Mouse (Mus musculus): ENCODE data around the gene Neurl2. TPM values are rescaled to one million over a fixed set of nuclear protein-coding genes. Genes with fewer than 3 reads are reported as not detected.
"Not testable (repeated sequence)": the region's sequence is repeated elsewhere in the genome, so short reads cannot be mapped to it uniquely, and the experiment has no call there.

The Neurl2 gene
- polyA plus RNA-seq (2012; rRNA removed) (7.2 and 8.5 TPM in 2 replicates), polyA plus RNA-seq (2014; fragmentation: Nextera tagmentation; extraction: Ambion mirVana) (5.5 and 7.6 TPM in 2 replicates)

DNA sequence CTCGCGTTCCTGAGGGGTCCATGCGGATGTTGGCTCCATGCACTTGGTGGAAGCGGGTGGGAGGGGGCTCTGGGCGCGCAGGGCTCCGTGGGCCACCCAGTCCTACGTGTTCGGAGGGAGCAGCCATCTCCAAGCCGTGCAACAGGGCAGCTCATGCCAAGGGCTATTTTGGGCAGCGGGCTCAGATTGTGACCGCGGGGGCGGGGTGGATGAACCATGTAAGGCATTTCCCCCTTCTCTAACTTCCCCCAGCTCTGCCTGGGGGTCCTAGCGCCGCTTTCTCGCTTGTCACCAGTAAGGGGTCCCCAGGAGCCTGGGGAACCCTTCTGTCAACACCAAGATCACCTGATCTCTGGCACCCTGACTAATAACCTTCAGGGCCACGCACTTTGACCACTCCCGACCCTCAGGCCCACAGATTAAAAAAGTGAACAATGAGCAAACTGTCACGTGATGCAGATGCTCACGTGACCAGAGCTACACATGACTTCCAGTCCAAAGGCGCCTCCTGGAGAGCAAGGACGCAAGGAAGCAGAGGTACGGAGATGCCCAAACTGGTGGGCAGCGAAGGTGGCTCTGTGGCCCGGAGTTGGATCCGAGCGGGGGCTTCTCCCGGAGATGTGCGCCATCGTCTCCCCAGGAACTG, at the start of gene Neurl2:
Gene Neurl2, minus strand, starts transcription at position 143 of the 646 bp plus-strand sequence.
- TF ChIP-seq POLR2A (IDR thresholded peaks at IDR 0.05; ENCODE audit: borderline replicate concordance, extremely low read depth, insufficient read depth, insufficient read length) = peak; percentile 80; the same call in 1 of the 2 replicates
- H3K27ac ChIP-seq (replicated peaks; ENCODE audit: low read depth, low read length) = peak within 1 kb of the TSS; percentile 58
- peaks cover 21% of the 10 kb centered on the region for H3K36me3 ChIP-seq (ENCODE audit: control insufficient read depth, insufficient read depth, low read length)
- no peaks in the 10 kb centered on the region for H3K27me3 ChIP-seq (ENCODE audit: control insufficient read depth, insufficient read depth, low read length)
- ATAC-seq (ENCODE audit: low FRiP score, low read depth) (peak; percentile 82), DNase-seq (ENCODE audit: low spot score) (peak; percentile 99)
- no peaks in the 10 kb centered on the region for H3K9me3 ChIP-seq (ENCODE audit: control insufficient read depth, low read length)
- H3K9ac ChIP-seq (ENCODE audit: low read depth, low read length, severe bottlenecking) = peak within 1 kb of the TSS; percentile 74
- peak within 1 kb of the TSS; percentile 74 for H3K4me3 ChIP-seq (replicated peaks; ENCODE audit: low read length)
- H3K4me2 ChIP-seq (replicated peaks; ENCODE audit: low read depth, low read length, severe bottlenecking) = peak within 1 kb of the TSS; percentile 97
- WGBS = 1% methylated on average over 31 of the region's 31 CpGs
- H3K4me1 ChIP-seq (ENCODE audit: control insufficient read depth, insufficient read depth, low read length) = peaks cover 12% of the 10 kb centered on the region

DNA sequence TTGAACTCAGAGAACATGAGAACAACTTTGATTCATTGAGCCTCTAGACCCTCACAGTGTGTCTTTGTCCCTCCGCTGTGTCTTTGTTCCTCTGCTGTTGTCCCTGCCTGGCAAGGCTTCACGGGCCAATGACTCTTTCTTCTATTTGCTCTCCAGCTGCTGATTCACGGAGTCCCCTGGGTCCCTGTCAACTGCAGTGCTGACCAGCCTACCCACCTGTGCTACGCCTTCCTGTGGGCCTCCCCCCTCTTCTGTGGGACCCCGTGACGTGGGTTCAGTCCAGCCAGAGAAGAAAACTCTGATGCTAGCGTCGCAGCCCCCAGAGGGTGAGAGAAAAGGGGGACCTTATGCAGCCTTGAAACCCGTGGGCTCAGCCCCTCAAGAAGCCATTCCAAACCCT, 49.4 kb upstream of the Neurl2 start:
- Histone ChIP-seq H3K36me3 (ENCODE audit: control insufficient read depth, insufficient read depth, low read length) (peaks cover 48% of the 10 kb centered on the region), H3K4me2 (replicated peaks; ENCODE audit: low read depth, low read length, severe bottlenecking) (no peak overlapping the region), H3K27me3 (ENCODE audit: control insufficient read depth, insufficient read depth, low read length) (no peaks in the 10 kb centered on the region), H3K4me1 (ENCODE audit: control insufficient read depth, insufficient read depth, low read length) (peaks cover 14% of the 10 kb centered on the region), H3K4me3 (replicated peaks; ENCODE audit: low read length) (no peak overlapping the region), H3K9me3 (ENCODE audit: control insufficient read depth, low read length) (no peaks in the 10 kb centered on the region), H3K9ac (ENCODE audit: low read depth, low read length, severe bottlenecking) (no peak overlapping the region), H3K27ac (replicated peaks; ENCODE audit: low read depth, low read length) (no peak overlapping the region)
- ATAC-seq (ENCODE audit: low FRiP score, low read depth) = no peak
- no peak for DNase-seq (ENCODE audit: low spot score)
- TF ChIP-seq POLR2A (IDR thresholded peaks at IDR 0.05; ENCODE audit: borderline replicate concordance, extremely low read depth, insufficient read depth, insufficient read length) = no peak
- 79% methylated on average over 9 of the region's 9 CpGs for WGBS

DNA sequence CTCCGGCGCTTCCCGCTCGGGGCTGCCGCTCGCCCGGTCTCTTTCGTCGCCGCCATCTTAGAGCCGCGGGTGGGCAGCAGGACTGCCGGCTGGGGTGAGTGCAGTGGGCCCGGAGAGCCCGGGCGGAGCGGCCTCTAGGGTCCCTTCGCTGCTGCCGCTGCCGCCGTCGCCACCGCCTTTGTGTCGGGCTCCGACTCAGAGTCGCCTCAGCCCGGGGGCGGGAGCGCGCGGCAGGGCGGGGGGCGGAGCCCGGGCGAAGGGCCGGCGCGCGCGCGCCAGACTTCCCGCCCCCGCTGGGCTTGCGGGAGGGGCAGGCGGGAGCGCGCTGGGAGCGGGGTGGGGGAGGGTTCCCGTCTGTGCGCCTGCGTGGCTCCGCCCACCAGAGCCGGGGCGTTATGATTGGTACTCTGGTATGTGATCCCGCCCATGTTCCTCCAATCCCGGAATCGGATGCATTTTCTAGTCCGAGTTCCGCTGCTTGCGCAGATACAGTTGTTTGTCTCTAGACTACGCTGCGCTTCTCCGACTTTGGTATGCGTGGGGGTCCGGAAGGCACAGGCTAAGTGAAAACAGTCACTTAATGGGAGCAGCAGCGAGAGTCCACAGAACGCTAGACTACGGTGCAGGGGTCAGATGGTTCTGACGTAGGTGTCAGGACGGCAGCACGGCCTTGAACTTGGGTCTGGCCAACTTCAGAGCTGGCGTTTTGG, 46.5 kb upstream of the Neurl2 start:
- Histone ChIP-seq H3K4me2 (replicated peaks; ENCODE audit: low read depth, low read length, severe bottlenecking) (peak overlapping the region; percentile 90), H3K9ac (ENCODE audit: low read depth, low read length, severe bottlenecking) (peak overlapping the region; percentile 100)
- WGBS = 4% methylated on average over 35 of the region's 72 CpGs

DNA sequence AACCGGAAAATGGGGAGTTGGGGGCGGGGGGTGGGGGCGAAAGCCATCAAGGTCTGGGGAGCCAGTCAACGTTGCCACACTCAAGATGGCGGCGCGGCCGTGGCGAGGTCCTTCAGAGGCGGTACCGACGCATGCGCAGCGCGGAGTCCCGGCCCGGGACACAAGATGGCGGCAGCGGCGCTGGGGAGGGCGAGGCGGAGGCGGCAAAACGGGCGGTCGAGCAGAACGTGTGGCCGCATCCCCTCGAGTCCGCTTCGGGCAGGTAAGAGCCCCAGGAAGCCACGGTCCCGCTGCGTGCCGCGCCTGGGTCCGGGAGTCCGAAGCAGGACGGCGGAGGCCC, 45.9 kb upstream of the Neurl2 start, which contains the start of gene Pcif1:
Gene Pcif1, plus strand, starts transcription at position 77 of the 340 bp plus-strand sequence.
- Histone ChIP-seq H3K9ac (ENCODE audit: low read depth, low read length, severe bottlenecking) (peak within 1 kb of the TSS; percentile 100), H3K9me3 (ENCODE audit: control insufficient read depth, low read length) (no peaks in the 10 kb centered on the region), H3K4me3 (replicated peaks; ENCODE audit: low read length) (peak within 1 kb of the TSS; percentile 89), H3K4me2 (replicated peaks; ENCODE audit: low read depth, low read length, severe bottlenecking) (peak within 1 kb of the TSS; percentile 90), H3K27ac (replicated peaks; ENCODE audit: low read depth, low read length) (peak within 1 kb of the TSS; percentile 99), H3K4me1 (ENCODE audit: control insufficient read depth, insufficient read depth, low read length) (peaks cover 14% of the 10 kb centered on the region), H3K36me3 (ENCODE audit: control insufficient read depth, insufficient read depth, low read length) (peaks cover 20% of the 10 kb centered on the region), H3K27me3 (ENCODE audit: control insufficient read depth, insufficient read depth, low read length) (no peaks in the 10 kb centered on the region)
- WGBS = 0% methylated on average over 32 of the region's 40 CpGs
- peak; percentile 77; the same call in 1 of the 2 replicates for TF ChIP-seq POLR2A (IDR thresholded peaks at IDR 0.05; ENCODE audit: borderline replicate concordance, extremely low read depth, insufficient read depth, insufficient read length)
- ATAC-seq (ENCODE audit: low FRiP score, low read depth) (peak; percentile 86), DNase-seq (ENCODE audit: low spot score) (peak; percentile 87)

More for the DNA sequence above, 46.5 kb upstream of the Neurl2 start:
- Histone ChIP-seq H3K4me1 (ENCODE audit: control insufficient read depth, insufficient read depth, low read length) (peaks cover 14% of the 10 kb centered on the region), H3K4me3 (replicated peaks; ENCODE audit: low read length) (peak overlapping the region; percentile 89), H3K27me3 (ENCODE audit: control insufficient read depth, insufficient read depth, low read length) (no peaks in the 10 kb centered on the region), H3K9me3 (ENCODE audit: control insufficient read depth, low read length) (no peaks in the 10 kb centered on the region), H3K27ac (replicated peaks; ENCODE audit: low read depth, low read length) (peak overlapping the region; percentile 99), H3K36me3 (ENCODE audit: control insufficient read depth, insufficient read depth, low read length) (peaks cover 22% of the 10 kb centered on the region)
- peak; percentile 65; the same call in 1 of the 2 replicates for TF ChIP-seq POLR2A (IDR thresholded peaks at IDR 0.05; ENCODE audit: borderline replicate concordance, extremely low read depth, insufficient read depth, insufficient read length)
- DNase-seq (ENCODE audit: low spot score) (peak; percentile 96), ATAC-seq (ENCODE audit: low FRiP score, low read depth) (peak; percentile 85)

DNA sequence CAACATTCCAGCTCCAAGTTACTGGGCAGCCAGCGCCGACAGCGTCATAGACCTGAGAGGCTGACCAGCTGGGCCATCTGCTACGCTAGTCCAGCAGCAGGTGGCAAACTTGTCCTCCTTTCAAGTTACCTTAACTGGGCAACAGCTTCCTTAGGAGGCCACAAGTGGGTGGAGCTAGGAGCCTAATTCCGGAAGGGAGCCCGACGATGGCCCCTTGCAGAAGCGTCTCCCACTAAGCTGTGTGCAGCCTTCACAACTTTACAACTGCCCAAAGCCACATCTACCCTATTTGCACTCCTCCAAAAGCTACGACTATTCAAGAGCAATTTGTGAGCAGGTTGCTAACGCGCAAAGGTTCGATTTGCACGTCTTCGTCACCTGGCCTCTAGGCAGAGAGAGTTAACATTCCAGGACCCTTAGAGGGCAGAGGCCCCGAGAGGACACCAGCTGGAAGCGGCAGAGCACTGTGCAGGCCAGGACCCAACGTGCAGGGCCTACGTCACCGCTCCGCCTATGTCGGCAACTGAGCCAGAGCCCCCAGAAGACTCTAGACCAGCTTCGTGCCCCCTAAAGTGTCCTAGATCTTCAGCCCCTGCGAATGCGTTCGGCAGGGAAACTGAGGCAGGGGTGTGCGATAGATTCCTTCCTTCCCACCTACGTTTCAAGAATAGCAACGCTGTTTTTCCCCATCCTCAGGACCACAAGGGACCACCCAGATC, 45.4 kb upstream of the Neurl2 start:
- ATAC-seq (ENCODE audit: low FRiP score, low read depth) = peak; percentile 28
- WGBS = 2% methylated on average over 28 of the region's 28 CpGs
- H3K4me1 ChIP-seq (ENCODE audit: control insufficient read depth, insufficient read depth, low read length) = peaks cover 14% of the 10 kb centered on the region

DNA sequence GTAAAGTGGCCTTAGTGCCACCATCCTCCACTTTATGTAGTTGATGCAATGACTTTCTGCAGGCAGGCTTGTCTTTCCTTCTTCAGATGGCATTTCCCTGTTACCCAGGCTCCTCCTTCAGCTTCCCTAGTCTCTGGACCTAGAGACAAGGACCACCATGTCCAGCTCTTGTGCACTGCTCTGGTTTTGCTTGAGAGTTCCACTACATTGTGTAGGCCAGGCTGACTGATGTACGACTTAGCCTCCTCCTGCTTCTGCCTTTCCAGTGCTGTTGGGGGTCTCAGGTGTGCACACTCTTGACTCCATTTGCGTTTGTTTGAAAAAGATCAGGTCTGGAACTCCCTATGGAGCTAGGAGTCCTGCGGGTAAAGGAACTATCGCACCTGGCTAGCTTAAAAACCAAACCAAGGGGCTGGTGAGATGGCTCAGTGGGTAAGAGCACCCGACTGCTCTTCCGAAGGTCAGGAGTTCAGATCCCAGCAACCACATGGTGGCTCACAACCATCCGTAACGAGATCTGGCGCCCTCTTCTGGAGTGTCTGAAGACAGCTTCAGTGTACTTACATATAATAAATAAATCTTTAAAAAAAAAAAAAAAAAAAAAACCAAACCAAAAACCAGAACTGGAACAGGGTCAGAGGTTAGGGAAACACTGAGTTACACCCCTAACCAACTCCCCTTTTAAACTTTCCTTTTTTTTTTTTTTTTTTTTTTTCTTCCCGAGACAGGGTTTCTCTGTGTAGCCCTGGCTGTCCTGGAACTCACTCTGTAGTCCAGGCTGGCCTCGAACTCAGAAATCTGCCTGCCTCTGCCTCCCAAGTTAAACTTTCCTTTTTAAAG, 44.3 kb upstream of the Neurl2 start:
- not testable (repeated sequence) for H3K9ac ChIP-seq (ENCODE audit: low read depth, low read length, severe bottlenecking); H3K9me3 ChIP-seq (ENCODE audit: control insufficient read depth, low read length); H3K27me3 ChIP-seq (ENCODE audit: control insufficient read depth, insufficient read depth, low read length); ATAC-seq (ENCODE audit: low FRiP score, low read depth); H3K36me3 ChIP-seq (ENCODE audit: control insufficient read depth, insufficient read depth, low read length); H3K27ac ChIP-seq (replicated peaks; ENCODE audit: low read depth, low read length); DNase-seq (ENCODE audit: low spot score)
- Histone ChIP-seq H3K4me3 (replicated peaks; ENCODE audit: low read length) (0 out of 2 replicates have a peak overlapping the region, but pooled peaks have one; percentile 89), H3K4me2 (replicated peaks; ENCODE audit: low read depth, low read length, severe bottlenecking) (peak overlapping the region; percentile 90; the same call in 1 of the 2 replicates), H3K4me1 (ENCODE audit: control insufficient read depth, insufficient read depth, low read length) (peaks cover 14% of the 10 kb centered on the region)
- 77% methylated on average over 11 of the region's 11 CpGs for WGBS

More for the DNA sequence above, 45.4 kb upstream of the Neurl2 start:
- Histone ChIP-seq H3K4me2 (replicated peaks; ENCODE audit: low read depth, low read length, severe bottlenecking) (peak overlapping the region; percentile 90), H3K27ac (replicated peaks; ENCODE audit: low read depth, low read length) (peak overlapping the region; percentile 99), H3K4me3 (replicated peaks; ENCODE audit: low read length) (peak overlapping the region; percentile 89), H3K36me3 (ENCODE audit: control insufficient read depth, insufficient read depth, low read length) (peaks cover 15% of the 10 kb centered on the region), H3K9me3 (ENCODE audit: control insufficient read depth, low read length) (no peaks in the 10 kb centered on the region), H3K9ac (ENCODE audit: low read depth, low read length, severe bottlenecking) (peak overlapping the region; percentile 100), H3K27me3 (ENCODE audit: control insufficient read depth, insufficient read depth, low read length) (no peaks in the 10 kb centered on the region)
- DNase-seq (ENCODE audit: low spot score) = peak; percentile 47
- TF ChIP-seq POLR2A (IDR thresholded peaks at IDR 0.05; ENCODE audit: borderline replicate concordance, extremely low read depth, insufficient read depth, insufficient read length) = no peak

DNA sequence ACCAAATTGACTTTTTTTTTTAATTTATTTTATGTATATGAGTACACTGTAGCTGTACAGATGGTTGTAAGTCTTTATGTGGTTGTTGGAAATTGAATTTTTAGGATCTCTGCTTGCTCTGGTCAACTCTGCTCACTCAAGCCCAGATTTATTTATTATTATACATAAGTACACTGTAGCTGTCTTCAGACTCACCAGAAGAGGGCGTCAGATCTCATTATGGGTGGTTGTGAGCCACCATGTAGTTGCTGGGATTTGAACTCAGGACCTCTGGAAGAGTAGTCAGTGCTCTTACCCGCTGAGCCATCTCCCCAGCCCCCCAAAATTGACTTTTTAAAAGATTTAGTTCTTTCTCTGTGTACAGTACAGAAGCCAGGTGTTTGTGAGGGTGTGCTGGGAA, 42.4 kb upstream of the Neurl2 start:
- not testable (repeated sequence) for H3K9me3 ChIP-seq (ENCODE audit: control insufficient read depth, low read length); H3K4me3 ChIP-seq (replicated peaks; ENCODE audit: low read length); ATAC-seq (ENCODE audit: low FRiP score, low read depth); H3K9ac ChIP-seq (ENCODE audit: low read depth, low read length, severe bottlenecking); DNase-seq (ENCODE audit: low spot score); H3K27ac ChIP-seq (replicated peaks; ENCODE audit: low read depth, low read length); H3K27me3 ChIP-seq (ENCODE audit: control insufficient read depth, insufficient read depth, low read length); H3K36me3 ChIP-seq (ENCODE audit: control insufficient read depth, insufficient read depth, low read length); H3K4me2 ChIP-seq (replicated peaks; ENCODE audit: low read depth, low read length, severe bottlenecking)
- 51% methylated on average over 2 of the region's 2 CpGs for WGBS
- peaks cover 13% of the 10 kb centered on the region for H3K4me1 ChIP-seq (ENCODE audit: control insufficient read depth, insufficient read depth, low read length)
